Comparison of ENCODE assay signal across 8 mouse cellular contexts in the genomic region with DNA sequence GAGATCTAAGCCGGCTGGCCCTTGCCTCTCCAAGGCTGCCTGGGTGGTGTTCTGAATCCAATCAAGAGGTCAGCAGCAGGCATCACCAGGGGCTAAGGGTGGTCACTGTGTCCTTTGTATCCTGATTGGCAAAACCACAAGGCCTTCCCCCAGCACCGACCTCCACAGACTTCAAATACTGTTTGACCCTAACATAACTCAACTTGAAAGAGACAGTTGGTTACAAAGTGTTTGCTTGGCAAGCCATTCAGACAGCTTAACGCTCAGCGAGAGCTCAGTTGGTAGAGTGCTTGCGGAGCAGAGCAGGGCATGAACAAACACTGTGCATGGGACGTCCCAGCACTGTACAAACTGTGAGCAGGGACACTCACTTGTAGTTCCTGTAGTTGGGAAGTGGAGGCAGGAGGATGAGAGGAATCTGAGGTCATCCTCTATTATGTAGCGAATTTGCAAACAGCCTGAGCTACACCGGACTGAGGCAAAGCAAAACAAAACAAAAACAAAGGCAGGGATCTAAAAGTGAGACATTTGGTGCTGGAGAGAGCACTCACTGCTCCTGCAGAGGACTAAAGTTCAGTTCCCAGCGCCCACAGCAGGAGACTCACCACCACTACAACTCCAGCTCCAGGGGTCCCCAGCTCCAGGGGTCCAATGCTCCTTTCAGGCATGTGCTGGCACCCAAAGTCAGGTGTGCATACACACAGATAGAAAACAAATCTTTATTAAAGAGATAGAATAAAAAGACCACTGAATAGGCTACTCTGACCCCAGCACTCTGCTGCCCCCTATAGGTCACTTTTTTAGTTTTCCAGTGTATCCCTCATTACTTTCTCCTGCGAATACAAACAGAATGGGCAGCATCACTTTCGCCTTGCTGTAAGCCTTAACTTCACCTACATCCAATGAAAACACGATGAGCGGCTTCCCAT.
DNase-seq lines count a peak whose midpoint lies in the region; ATAC-seq and TF ChIP-seq lines count a peak whose summit lies in the region.

No protein-coding gene starts in this region.

- no peaks in the 10 kb centered on the region for H3K9me3 ChIP-seq in liver, postnatal 0 days (ENCODE audit: low read length)
- H3K9me3 ChIP-seq in liver, embryonic 11.5 days (ENCODE audit: control insufficient read depth, low read length) = no peaks in the 10 kb centered on the region
- H3K9me3 ChIP-seq in limb, embryonic 11.5 days (ENCODE audit: control insufficient read depth, low read length) = no peaks in the 10 kb centered on the region
- H3K9me3 ChIP-seq in forebrain, embryonic 14.5 days (replicated peaks; ENCODE audit: control insufficient read depth, low read length) = no peaks in the 10 kb centered on the region

- peak; percentile 70 for DNase-seq in adrenal gland, postnatal 10 days
- DNase-seq in adrenal gland, postnatal 4 days (ENCODE audit: low spot score in 2 of 2) = no peak
- DNase-seq in liver, postnatal 0 days = no peak
- DNase-seq in liver, embryonic 11.5 days (ENCODE audit: low spot score) = no peak
- peak; percentile 58 for DNase-seq in limb, embryonic 11.5 days (ENCODE audit: low spot score)
- peak; percentile 37 for DNase-seq in thymus, postnatal 25 days
- DNase-seq in forebrain, embryonic 14.5 days (ENCODE audit: low spot score) = no peak

- 0 out of 2 replicates have a peak, but pooled peaks cover 1% of the 10 kb centered on the region for H3K4me1 ChIP-seq in liver, postnatal 0 days (ENCODE audit: insufficient read depth)
- no peaks in the 10 kb centered on the region; the same call in 1 of the 2 replicates for H3K4me1 ChIP-seq in liver, embryonic 11.5 days (replicated peaks; ENCODE audit: control insufficient read depth, insufficient read depth, low read length)
- H3K4me1 ChIP-seq in limb, embryonic 11.5 days (ENCODE audit: control insufficient read depth, insufficient read depth, low read length) = peaks cover 8% of the 10 kb centered on the region
- H3K4me1 ChIP-seq in forebrain, embryonic 14.5 days (ENCODE audit: control insufficient read depth, insufficient read depth, low read length) = peaks cover 6% of the 10 kb centered on the region; the same call in 1 of the 2 replicates

- no peak for TF ChIP-seq EP300 in liver, postnatal 0 days (IDR thresholded peaks at IDR 0.05; ENCODE audit: low read depth)

- 56% methylated on average over 13 of the region's 13 CpGs for WGBS in liver, postnatal 0 days (ENCODE audit: insufficient replicate concordance)
- 52% methylated on average over 13 of the region's 13 CpGs for WGBS in liver, embryonic 11.5 days
- WGBS in limb, embryonic 11.5 days = 52% methylated on average over 13 of the region's 13 CpGs
- 60% methylated on average over 13 of the region's 13 CpGs for WGBS in forebrain, embryonic 14.5 days

- no peaks in the 10 kb centered on the region for H3K27me3 ChIP-seq in liver, postnatal 0 days (ENCODE audit: insufficient read depth, low read length)
- no peaks in the 10 kb centered on the region for H3K27me3 ChIP-seq in liver, embryonic 11.5 days (replicated peaks; ENCODE audit: control insufficient read depth, insufficient read depth, low read length)
- no peaks in the 10 kb centered on the region for H3K27me3 ChIP-seq in limb, embryonic 11.5 days (ENCODE audit: control insufficient read depth, insufficient read depth, low read length)
- peaks cover 3% of the 10 kb centered on the region; the same call in 1 of the 2 replicates for H3K27me3 ChIP-seq in forebrain, embryonic 14.5 days (replicated peaks; ENCODE audit: control insufficient read depth, insufficient read depth, low read length)

- H3K9ac ChIP-seq in liver, postnatal 0 days (replicated peaks) = no peak overlapping the region
- H3K9ac ChIP-seq in liver, embryonic 11.5 days (ENCODE audit: low read depth, low read length) = no peak overlapping the region
- H3K9ac ChIP-seq in limb, embryonic 11.5 days (ENCODE audit: low read length) = no peak overlapping the region
- no peak overlapping the region for H3K9ac ChIP-seq in forebrain, embryonic 14.5 days (ENCODE audit: low read length)

- no peaks in the 10 kb centered on the region for H3K36me3 ChIP-seq in liver, postnatal 0 days (replicated peaks; ENCODE audit: insufficient read depth, low read length)
- H3K36me3 ChIP-seq in liver, embryonic 11.5 days (ENCODE audit: control insufficient read depth, insufficient read depth, low read length) = no peaks in the 10 kb centered on the region
- no peaks in the 10 kb centered on the region; the same call in 1 of the 2 replicates for H3K36me3 ChIP-seq in limb, embryonic 11.5 days (ENCODE audit: control insufficient read depth, insufficient read depth, low read length)
- no peaks in the 10 kb centered on the region for H3K36me3 ChIP-seq in forebrain, embryonic 14.5 days (ENCODE audit: control insufficient read depth, insufficient read depth, low read length)

- no peak overlapping the region for H3K27ac ChIP-seq in liver, postnatal 0 days (ENCODE audit: low read depth)
- no peak overlapping the region for H3K27ac ChIP-seq in liver, embryonic 11.5 days (ENCODE audit: low read depth, low read length)
- no peak overlapping the region for H3K27ac ChIP-seq in limb, embryonic 11.5 days (replicated peaks; ENCODE audit: low read depth, low read length)
- H3K27ac ChIP-seq in forebrain, embryonic 14.5 days (ENCODE audit: low read depth, low read length) = no peak overlapping the region

- H3K4me3 ChIP-seq in liver, postnatal 0 days (ENCODE audit: low read depth, low read length) = no peak overlapping the region
- no peak overlapping the region for H3K4me3 ChIP-seq in liver, embryonic 11.5 days (ENCODE audit: low read depth, low read length)
- H3K4me3 ChIP-seq in limb, embryonic 11.5 days (ENCODE audit: low read depth, low read length) = no peak overlapping the region
- no peak overlapping the region for H3K4me3 ChIP-seq in forebrain, embryonic 14.5 days (ENCODE audit: low read depth, low read length)

- no peak overlapping the region for H3K4me2 ChIP-seq in liver, postnatal 0 days (ENCODE audit: low read depth, low read length)
- H3K4me2 ChIP-seq in liver, embryonic 11.5 days = no peak overlapping the region
- no peak overlapping the region for H3K4me2 ChIP-seq in limb, embryonic 11.5 days (ENCODE audit: low read depth, severe bottlenecking)
- H3K4me2 ChIP-seq in forebrain, embryonic 14.5 days (ENCODE audit: low read length) = no peak overlapping the region

- peak; percentile 67 for TF ChIP-seq CTCF in liver, postnatal 0 days (IDR thresholded peaks at IDR 0.05; ENCODE audit: low read depth)

- ATAC-seq in liver, postnatal 0 days = no peak
- ATAC-seq in liver, embryonic 11.5 days (replicated peaks; ENCODE audit: low FRiP score) = no peak
- ATAC-seq in common myeloid progenitor, adult 5-6 weeks (replicated peaks; ENCODE audit: low read depth, poor library complexity, severe bottlenecking) = peak; percentile 58; the same call in 1 of the 2 replicates
- no peak for ATAC-seq in limb, embryonic 11.5 days (ENCODE audit: insufficient number of reproducible peaks, low FRiP score, low TSS enrichment, low read depth)
- no peak for ATAC-seq in forebrain, embryonic 14.5 days

Comparison
In these comparisons a context has a peak if more than half of its experiments do, and no peak if none do; other contexts are left out.
1. DNase-seq: peak in adrenal gland, postnatal 10 days (single experiment), limb, embryonic 11.5 days (single experiment) and thymus, postnatal 25 days (single experiment); none in adrenal gland, postnatal 4 days (0 of 2), liver, postnatal 0 days (single experiment), liver, embryonic 11.5 days (single experiment) and forebrain, embryonic 14.5 days (single experiment).